Mouse (Mus musculus) cerebellum, adult 2 months (tissue): ENCODE data around the gene Gm44502.

Experiments
- CTCF ChIP-seq: fragments of 200-500 bp; IDR thresholded peaks from 2 replicates; pipeline ENCODE4 v1.5.1; 2011; ENCODE audit warnings: low read depth, mild to moderate bottlenecking, control low read depth, low read length, moderate library complexity, borderline replicate concordance; ENCODE audit not compliant: insufficient read depth
- POLR2A ChIP-seq: fragments of 200-500 bp; IDR thresholded peaks from 2 replicates; pipeline ENCODE4 v1.6.1; 2011; ENCODE audit warnings: low read length, control low read depth, borderline replicate concordance; ENCODE audit not compliant: insufficient read depth

- TF ChIP-seq CTCF (no peak), POLR2A (no peak)
Measured at GRCm38 (mm10) chr15:89459821-89460220, 30.3 kb upstream of the Gm44502 start.
